Mouse (Mus musculus): ENCODE measurements at regions not wholly inside any gene's neighbourhood (a gene's known extent, or its start where the extent isn't known, plus 50 kb on each side); places are given as distances from the start of the nearest gene placed in this dataset.

DNA sequence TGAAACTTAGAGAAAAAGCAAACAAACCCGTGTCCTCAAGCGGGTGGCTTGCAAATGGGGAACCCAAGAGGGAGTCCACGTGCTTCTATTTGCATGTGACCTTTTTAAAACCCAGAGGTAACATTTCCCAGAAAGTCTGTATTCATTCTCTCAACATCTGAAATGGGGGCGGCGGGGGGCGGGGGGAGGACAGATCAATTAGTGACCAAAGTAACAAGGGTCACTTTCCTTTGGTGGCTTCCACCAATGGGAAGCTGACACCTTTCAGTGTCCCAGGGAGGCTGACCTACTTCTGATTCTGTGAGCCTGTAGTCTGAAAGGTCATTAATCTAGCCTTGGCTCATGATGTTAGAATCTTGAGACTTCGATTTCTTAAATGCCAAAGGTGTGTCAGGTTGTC is 236.0 kb downstream of the Gm11011 start:
- TF ChIP-seq CTCF (IDR thresholded peaks at IDR 0.05; ENCODE audit: low read depth) (no peak), EP300 (optimal IDR thresholded peaks at IDR 0.05) (no peak)

All from stomach, postnatal 0 days (tissue).